Mouse (Mus musculus) embryo, embryonic 11.5 days (tissue): ENCODE results near the gene Wdr82.

Source experiments
- DNase-seq: peaks from one replicate; pipeline ENCODE4 v3.0.0-alpha.2; 2012; ENCODE audit warnings: low read depth, low spot score

Wdr82 gene

GRCm38 (mm10) chr9:106197732-106198131, 27.0 kb downstream of the Wdr82 start:
- DNase-seq, result no peak

GRCm38 (mm10) chr9:106198962-106199458, 28.3 kb downstream of the Wdr82 start:
- peak; percentile 37 for DNase-seq

GRCm38 (mm10) chr9:106199535-106200272, 29.0 kb downstream of the Wdr82 start, which contains the start of gene Ppm1m:
TSS of gene Ppm1m (minus strand) at chr9:106199746.
- no peak for DNase-seq

- DNase-seq, result no peak
Observed at GRCm38 (mm10) chr9:106201895-106202294, 31.2 kb downstream of the Wdr82 start.

- DNase-seq, result peak; percentile 87
Observed at GRCm38 (mm10) chr9:106202819-106203636, 32.3 kb downstream of the Wdr82 start, which contains the start of gene Twf2. TSS of gene Twf2 (plus strand) at chr9:106203108.

GRCm38 (mm10) chr9:106203990-106204851, 33.5 kb downstream of the Wdr82 start:
- no peak for DNase-seq

- DNase-seq, result no peak
Observed at GRCm38 (mm10) chr9:106205713-106206290, 35.1 kb downstream of the Wdr82 start.

GRCm38 (mm10) chr9:106206515-106206914, 35.8 kb downstream of the Wdr82 start:
- DNase-seq, result no peak

GRCm38 (mm10) chr9:106208181-106208580, 37.5 kb downstream of the Wdr82 start:
- no peak for DNase-seq

- no peak for DNase-seq
Observed at GRCm38 (mm10) chr9:106209954-106210353, 39.2 kb downstream of the Wdr82 start.

GRCm38 (mm10) chr9:106210853-106211609, 40.3 kb downstream of the Wdr82 start:
- no peak for DNase-seq

GRCm38 (mm10) chr9:106211680-106212593, 41.2 kb downstream of the Wdr82 start:
- peak; percentile 90 for DNase-seq

GRCm38 (mm10) chr9:106212594-106212981, 41.9 kb downstream of the Wdr82 start:
- no peak for DNase-seq

- DNase-seq, result no peak
Observed at GRCm38 (mm10) chr9:106215341-106216125, 44.8 kb downstream of the Wdr82 start.

GRCm38 (mm10) chr9:106216971-106217370, 46.2 kb downstream of the Wdr82 start:
- no peak for DNase-seq

- no peak for DNase-seq
Observed at GRCm38 (mm10) chr9:106220894-106221523, 50.3 kb downstream of the Wdr82 start.

- no peak for DNase-seq
Observed at GRCm38 (mm10) chr9:106222261-106222851, 51.6 kb downstream of the Wdr82 start, which contains the start of gene Tlr9. TSS of gene Tlr9 (plus strand) at chr9:106222598.

GRCm38 (mm10) chr9:106222994-106223393, 52.3 kb downstream of the Wdr82 start:
- no peak for DNase-seq
